Mouse (Mus musculus) hindbrain, postnatal 0 days (tissue): ENCODE measurements around the gene 1110059E24Rik. TPM values are rescaled to one million over a fixed set of nuclear protein-coding genes. Genes with fewer than 3 reads are reported as not detected.

Experiments
- ATAC-seq: fragments of 200-750 bp; cut with Nextera tagmentation; 2 replicates; pipeline ENCODE4 v1.8.0; 2017; ENCODE audit warnings: mild to moderate bottlenecking, moderate TSS enrichment, moderate library complexity
- DNase-seq: peaks from one replicate; pipeline ENCODE4 v3.0.0-alpha.2; 2015; ENCODE audit warnings: low spot score
- H3K27ac ChIP-seq: fragments of 300-500 bp; sonication (generic); 2 replicates; pipeline ENCODE4 v1.5.1; 2014; ENCODE audit warnings: mild to moderate bottlenecking
- H3K27me3 ChIP-seq: fragments of 300-500 bp; sonication (generic); 2 replicates; pipeline ENCODE4 v1.6.1; 2014; ENCODE audit warnings: low read length, mixed read lengths; ENCODE audit not compliant: insufficient read depth
- H3K36me3 ChIP-seq: fragments of 300-500 bp; sonication (generic); 2 replicates; pipeline ENCODE4 v1.6.1; 2014; ENCODE audit warnings: low read length, mixed read lengths; ENCODE audit not compliant: insufficient read depth
- H3K4me1 ChIP-seq: fragments of 300-500 bp; sonication (generic); 2 replicates; pipeline ENCODE4 v1.6.1; 2014; ENCODE audit warnings: antibody characterized with exemption, low read length, mixed read lengths; ENCODE audit not compliant: insufficient read depth
- H3K4me2 ChIP-seq: fragments of 300-500 bp; sonication (generic); 2 replicates; pipeline ENCODE4 v1.6.1; 2014; ENCODE audit warnings: low read depth, mild to moderate bottlenecking, low read length, moderate library complexity, mixed read lengths
- H3K4me3 ChIP-seq: fragments of 300-500 bp; sonication (generic); 2 replicates; pipeline ENCODE4 v1.5.1; 2014; ENCODE audit warnings: low read length
- H3K9ac ChIP-seq: fragments of 300-500 bp; sonication (generic); replicated peaks from 2 replicates; pipeline ENCODE4 v1.6.1; 2014; ENCODE audit warnings: mild to moderate bottlenecking, low read length, moderate library complexity, mixed read lengths
- H3K9me3 ChIP-seq: fragments of 300-500 bp; sonication (generic); 2 replicates; pipeline ENCODE4 v1.6.1; 2016; ENCODE audit warnings: low read length, mixed read lengths
- CTCF ChIP-seq: IDR thresholded peaks from 2 replicates; pipeline ENCODE4 v1.5.1; 2016; ENCODE audit warnings: antibody characterized with exemption, control low read depth, low read depth
- WGBS: fragments of 180-500 bp; shearing (Covaris S2); extraction: QIAGEN DNeasy Blood & Tissue Kit; methylation state at CpG from one replicate; pipeline ENCODE4 v1.1.7; 2014; 5-methylcytosine and 5-hydroxymethylcytosine counted together
- polyA plus RNA-seq: library from polyadenylated mRNA; unstranded; fragments of >200 nt; fragmentation: Nextera tagmentation; extraction: Ambion mirVana; gene quantifications from 2 replicates; pipeline ENCODE4 v1.2.1, GENCODE M21; 2015
- total RNA-seq: library from RNA; depleted of rRNA; stranded (reverse); fragments of >200 nt; gene quantifications from 2 replicates; pipeline ENCODE4 v1.2.3, GENCODE M21; 2014

1110059E24Rik gene
- total and polyA plus RNA-seq, 2 experiments from 2014 or later, result 19.0 to 53.3 TPM

- H3K9ac ChIP-seq, result no peak overlapping the region
- H3K36me3 ChIP-seq, result no peaks in the 10 kb centered on the region
- TF ChIP-seq CTCF, result no peak
- H3K4me3 ChIP-seq, result no peak overlapping the region
- no peak for DNase-seq
- no peak for ATAC-seq
- WGBS, result 92% methylated on average over 5 of the region's 5 CpGs
- no peak overlapping the region for H3K4me2 ChIP-seq
- no peak overlapping the region for H3K27ac ChIP-seq
- no peaks in the 10 kb centered on the region for H3K27me3 ChIP-seq
- H3K4me1 ChIP-seq, result 0 out of 2 replicates have a peak, but pooled peaks cover 2% of the 10 kb centered on the region
- H3K9me3 ChIP-seq, result no peaks in the 10 kb centered on the region
These were observed 86.3 kb downstream of the 1110059E24Rik start for GRCm38 (mm10) chr19:21566484-21566883.

- Histone ChIP-seq H3K4me2 (no peak overlapping the region), H3K4me3 (no peak overlapping the region), H3K9me3 (no peaks in the 10 kb centered on the region), H3K27ac (no peak overlapping the region), H3K27me3 (no peaks in the 10 kb centered on the region), H3K9ac (no peak overlapping the region), H3K4me1 (no peaks in the 10 kb centered on the region), H3K36me3 (no peaks in the 10 kb centered on the region)
- DNase-seq, result no peak
- 3% methylated on average over 1 of the region's 1 CpGs for WGBS
- no peak for TF ChIP-seq CTCF
- peak; percentile 74 for ATAC-seq
These were observed 88.3 kb downstream of the 1110059E24Rik start for GRCm38 (mm10) chr19:21564461-21564797.

- no peaks in the 10 kb centered on the region for H3K27me3 ChIP-seq
- no peaks in the 10 kb centered on the region for H3K4me1 ChIP-seq
- no peaks in the 10 kb centered on the region for H3K9me3 ChIP-seq
- no peak overlapping the region for H3K4me3 ChIP-seq
- H3K27ac ChIP-seq, result no peak overlapping the region
- peak; percentile 90 for DNase-seq
- TF ChIP-seq CTCF, result peak; percentile 98
- no peaks in the 10 kb centered on the region for H3K36me3 ChIP-seq
- ATAC-seq, result peak; percentile 89
- H3K9ac ChIP-seq, result no peak overlapping the region
- WGBS, result 28% methylated on average over 11 of the region's 11 CpGs
- no peak overlapping the region for H3K4me2 ChIP-seq
These were observed 88.9 kb downstream of the 1110059E24Rik start for GRCm38 (mm10) chr19:21563789-21564460.

GRCm38 (mm10) chr19:21562996-21563395 is 89.8 kb downstream of the 1110059E24Rik start:
- TF ChIP-seq CTCF, result no peak
- H3K4me3 ChIP-seq, result no peak overlapping the region
- WGBS, result 86% methylated on average over 3 of the region's 3 CpGs

GRCm38 (mm10) chr19:21552801-21553200 is 100.0 kb downstream of the 1110059E24Rik start:
- TF ChIP-seq CTCF, result no peak
- no peak overlapping the region for H3K9ac ChIP-seq
- no peaks in the 10 kb centered on the region for H3K9me3 ChIP-seq
- no peak for DNase-seq
- H3K27ac ChIP-seq, result no peak overlapping the region
- H3K4me2 ChIP-seq, result no peak overlapping the region
- H3K27me3 ChIP-seq, result no peaks in the 10 kb centered on the region
- H3K4me1 ChIP-seq, result no peaks in the 10 kb centered on the region
- 83% methylated on average over 9 of the region's 9 CpGs for WGBS
- no peak overlapping the region for H3K4me3 ChIP-seq
- no peaks in the 10 kb centered on the region for H3K36me3 ChIP-seq
- ATAC-seq, result no peak

More at GRCm38 (mm10) chr19:21562996-21563395, 89.8 kb downstream of the 1110059E24Rik start:
- no peaks in the 10 kb centered on the region for H3K36me3 ChIP-seq
- no peak for DNase-seq
- no peaks in the 10 kb centered on the region for H3K9me3 ChIP-seq
- ATAC-seq, result no peak
- no peak overlapping the region for H3K4me2 ChIP-seq
- no peaks in the 10 kb centered on the region for H3K27me3 ChIP-seq
- no peaks in the 10 kb centered on the region for H3K4me1 ChIP-seq
- H3K27ac ChIP-seq, result no peak overlapping the region
- H3K9ac ChIP-seq, result no peak overlapping the region

- H3K9me3 ChIP-seq, result no peaks in the 10 kb centered on the region
- TF ChIP-seq CTCF, result no peak
- WGBS, result 74% methylated on average over 5 of the region's 5 CpGs
- no peaks in the 10 kb centered on the region for H3K4me1 ChIP-seq
- H3K36me3 ChIP-seq, result no peaks in the 10 kb centered on the region
- H3K4me2 ChIP-seq, result no peak overlapping the region
- no peak for DNase-seq
- no peaks in the 10 kb centered on the region for H3K27me3 ChIP-seq
- no peak for ATAC-seq
- no peak overlapping the region for H3K4me3 ChIP-seq
- no peak overlapping the region for H3K27ac ChIP-seq
- H3K9ac ChIP-seq, result no peak overlapping the region
These were observed 100.7 kb downstream of the 1110059E24Rik start for GRCm38 (mm10) chr19:21551921-21552536.

GRCm38 (mm10) chr19:21549713-21550112 is 103.1 kb downstream of the 1110059E24Rik start:
- Histone ChIP-seq H3K36me3 (no peaks in the 10 kb centered on the region), H3K9me3 (no peaks in the 10 kb centered on the region), H3K4me2 (no peak overlapping the region), H3K27ac (no peak overlapping the region), H3K4me3 (no peak overlapping the region), H3K27me3 (no peaks in the 10 kb centered on the region), H3K4me1 (no peaks in the 10 kb centered on the region), H3K9ac (no peak overlapping the region)
- DNase-seq (no peak), ATAC-seq (no peak)
- WGBS, result 96% methylated on average over 3 of the region's 3 CpGs
- no peak for TF ChIP-seq CTCF
